33 mouse cellular contexts compared by ENCODE assay signal in genomic region chr8:85879624-85880023, GRCm38 (mm10). TPM values are rescaled to one million over a fixed set of nuclear protein-coding genes. Genes with fewer than 3 reads are reported as not detected.
DNase-seq lines count a peak whose midpoint lies in the region; ATAC-seq and TF ChIP-seq lines count a peak whose summit lies in the region.
"Had no signal": no experiment of that assay in that cellular context is flagged by ENCODE, and none has a peak within 500 bp of the region (broad histone marks: within the 10 kb centered on the region; RNA-seq: fewer than 3 reads in every experiment).

No protein-coding gene starts in this region.

- peak; percentile 51 for DNase-seq in liver
- no peak for DNase-seq in liver, postnatal 0 days
- DNase-seq in brain, embryonic 14.5 days (ENCODE audit: low read depth): peak; percentile 64
- no peak for DNase-seq in liver, embryonic 11.5 days (ENCODE audit: low spot score)
- no peak for DNase-seq in heart, postnatal 14 days
- no peak for DNase-seq in urinary bladder, adult 18-20 months (ENCODE audit: low spot score in 2 of 2)
- no peak for DNase-seq in adrenal gland, adult (ENCODE audit: inconsistent age in 2 of 2, low spot score in 1 of 2)
- DNase-seq: adrenal gland, postnatal 25 days; cerebellum, adult 18-20 months; cerebellum, postnatal 10 days; gastrocnemius, adult 2 months; gastrocnemius, postnatal 36 days; heart, adult 18-20 months; heart, postnatal 4 days; kidney, adult 9 months; kidney, postnatal 14 days; layer of hippocampus, adult 9-11 months; lung, adult 2 months; lung, postnatal 14 days; right cerebral cortex, postnatal 4 days; thymus, adult 18-20 months; thymus, postnatal 25 days had no signal

- TF ChIP-seq CTCF in liver, postnatal 0 days (IDR thresholded peaks at IDR 0.05; ENCODE audit: low read depth): no peak
- no peak for TF ChIP-seq CTCF in brain, embryonic 14.5 days (IDR thresholded peaks at IDR 0.05; ENCODE audit: borderline replicate concordance, extremely low read depth, insufficient read depth, insufficient read length)

- H3K4me1 ChIP-seq in liver, postnatal 0 days (ENCODE audit: insufficient read depth): no peaks in the 10 kb centered on the region
- H3K4me1 ChIP-seq in liver, embryonic 11.5 days (replicated peaks; ENCODE audit: control insufficient read depth, insufficient read depth, low read length): no peaks in the 10 kb centered on the region
- H3K4me1 ChIP-seq in liver, embryonic 16.5 days (ENCODE audit: control insufficient read depth, low read depth, low read length): no peaks in the 10 kb centered on the region
- H3K4me1 ChIP-seq: embryonic facial prominence, embryonic 13.5 days; limb, embryonic 13.5 days had no signal

- intact Hi-C loops in heart, postnatal 14 days (cut with DNase I): no loop called here

- TF ChIP-seq POLR2A in brain, embryonic 14.5 days (IDR thresholded peaks at IDR 0.05; ENCODE audit: borderline replicate concordance, extremely low read depth, insufficient read depth, insufficient read length, poor library complexity, severe bottlenecking): no peak

- ATAC-seq in liver, postnatal 0 days: no peak
- ATAC-seq in liver, embryonic 11.5 days (replicated peaks; ENCODE audit: low FRiP score): peak; percentile 94
- ATAC-seq in liver, embryonic 16.5 days (ENCODE audit: low read depth): peak; percentile 77
- ATAC-seq: forebrain, embryonic 16.5 days; intestine, postnatal 0 days; Patski had no signal

- no peaks in the 10 kb centered on the region for H3K27me3 ChIP-seq in liver, postnatal 0 days (ENCODE audit: insufficient read depth, low read length)
- H3K27me3 ChIP-seq in liver, embryonic 11.5 days (replicated peaks; ENCODE audit: control insufficient read depth, insufficient read depth, low read length): no peaks in the 10 kb centered on the region
- H3K27me3 ChIP-seq in liver, embryonic 16.5 days (ENCODE audit: control insufficient read depth, insufficient read depth, low read depth, low read length): no peaks in the 10 kb centered on the region
- H3K27me3 ChIP-seq: CH12.LX; embryonic facial prominence, embryonic 13.5 days; limb, embryonic 13.5 days; Patski had no signal

- no peak overlapping the region for H3K4me3 ChIP-seq in liver, postnatal 0 days (ENCODE audit: low read depth, low read length)
- H3K4me3 ChIP-seq in liver, embryonic 11.5 days (ENCODE audit: low read depth, low read length): no peak overlapping the region
- no peak overlapping the region for H3K4me3 ChIP-seq in liver, embryonic 16.5 days (ENCODE audit: low read depth, low read length)
- H3K4me3 ChIP-seq: embryonic facial prominence, embryonic 13.5 days; erythroblast, embryonic 14.5 days; gastrocnemius, adult 2 months; limb, embryonic 13.5 days had no signal

- no peak overlapping the region for H3K27ac ChIP-seq in liver, postnatal 0 days (ENCODE audit: low read depth)
- H3K27ac ChIP-seq in liver, embryonic 11.5 days (ENCODE audit: low read depth, low read length): no peak overlapping the region
- H3K27ac ChIP-seq in liver, embryonic 16.5 days (ENCODE audit: low read length): no peak overlapping the region
- H3K27ac ChIP-seq: embryonic facial prominence, embryonic 13.5 days; gastrocnemius, adult 2 months; hindbrain, embryonic 14.5 days; limb, embryonic 13.5 days; stomach, postnatal 0 days had no signal

- no peak overlapping the region for H3K4me2 ChIP-seq in liver, postnatal 0 days (ENCODE audit: low read depth, low read length)
- H3K4me2 ChIP-seq in liver, embryonic 11.5 days: no peak overlapping the region
- no peak overlapping the region for H3K4me2 ChIP-seq in liver, embryonic 16.5 days (ENCODE audit: low read depth, low read length)
- H3K4me2 ChIP-seq: embryonic facial prominence, embryonic 13.5 days; heart, embryonic 11.5 days; hindbrain, embryonic 14.5 days; limb, embryonic 13.5 days had no signal

- no peaks in the 10 kb centered on the region for H3K9me3 ChIP-seq in liver, postnatal 0 days (ENCODE audit: low read length)
- H3K9me3 ChIP-seq in liver, embryonic 11.5 days (ENCODE audit: control insufficient read depth, low read length): no peaks in the 10 kb centered on the region
- no peaks in the 10 kb centered on the region for H3K9me3 ChIP-seq in liver, embryonic 16.5 days (replicated peaks; ENCODE audit: control insufficient read depth, low read length)
- H3K9me3 ChIP-seq: embryonic facial prominence, embryonic 13.5 days; limb, embryonic 13.5 days had no signal

- WGBS in liver, postnatal 0 days (ENCODE audit: insufficient replicate concordance): 72% methylated on average over 7 of the region's 7 CpGs
- 74% methylated on average over 7 of the region's 7 CpGs for WGBS in liver, embryonic 11.5 days
- 52% methylated on average over 7 of the region's 7 CpGs for WGBS in liver, embryonic 16.5 days (ENCODE audit: insufficient replicate concordance)

- H3K36me3 ChIP-seq in liver, postnatal 0 days (replicated peaks; ENCODE audit: insufficient read depth, low read length): peaks cover 5% of the 10 kb centered on the region
- H3K36me3 ChIP-seq in liver, embryonic 11.5 days (ENCODE audit: control insufficient read depth, insufficient read depth, low read length): peaks cover 4% of the 10 kb centered on the region; the same call in 1 of the 2 replicates
- H3K36me3 ChIP-seq in liver, embryonic 16.5 days (ENCODE audit: control insufficient read depth, insufficient read depth): peaks cover 3% of the 10 kb centered on the region; the same call in 1 of the 2 replicates

- TF ChIP-seq EP300 in liver, postnatal 0 days (IDR thresholded peaks at IDR 0.05; ENCODE audit: low read depth): no peak

- H3K9ac ChIP-seq in liver, postnatal 0 days (replicated peaks): no peak overlapping the region
- H3K9ac ChIP-seq in liver, embryonic 11.5 days (ENCODE audit: low read depth, low read length): no peak overlapping the region
- H3K9ac ChIP-seq in liver, embryonic 16.5 days (ENCODE audit: low read depth, low read length): no peak overlapping the region
- H3K9ac ChIP-seq: embryonic facial prominence, embryonic 13.5 days; hindbrain, embryonic 14.5 days; limb, embryonic 13.5 days had no signal

RNA-seq across cellular contexts. Expression of gene Phkb, which starts 38.9 kb away (rescaled TPM):
- polyA plus RNA-seq in liver, postnatal 0 days (2015; fragmentation: Nextera tagmentation; extraction: Ambion mirVana): 10.4 and 10.8 TPM in 2 replicates
- 18.3 and 19.1 TPM in 2 replicates for polyA plus RNA-seq in brain, embryonic 14.5 days (2012; rRNA removed)
- 30.1 and 35.5 TPM in 2 replicates for polyA plus RNA-seq in liver, embryonic 11.5 days (2014; fragmentation: Nextera tagmentation; extraction: Ambion mirVana)
- 10.4 and 12.7 TPM in 2 replicates for polyA plus RNA-seq in liver, embryonic 16.5 days (2015; fragmentation: Nextera tagmentation; extraction: Ambion mirVana)
- 10 to 100 TPM; 54.9 to 56.1 TPM for total RNA-seq in heart, postnatal 14 days (2021)

RNA-seq across cellular contexts. Expression of gene Itfg1, which starts 38.9 kb away (rescaled TPM):
- 25.5 and 26.2 TPM in 2 replicates for polyA plus RNA-seq in liver, postnatal 0 days (2015; fragmentation: Nextera tagmentation; extraction: Ambion mirVana)
- polyA plus RNA-seq in brain, embryonic 14.5 days (2012; rRNA removed): 54.5 and 73.1 TPM in 2 replicates
- 42.4 and 47.4 TPM in 2 replicates for polyA plus RNA-seq in liver, embryonic 11.5 days (2014; fragmentation: Nextera tagmentation; extraction: Ambion mirVana)
- polyA plus RNA-seq in liver, embryonic 16.5 days (2015; fragmentation: Nextera tagmentation; extraction: Ambion mirVana): 22.2 and 22.3 TPM in 2 replicates
- total RNA-seq in heart, postnatal 14 days (2021): 10 to 100 TPM; 47.2 to 50.1 TPM

Comparison
In these comparisons a context has a peak if more than half of its experiments do, and no peak if none do; other contexts are left out.
1. DNase-seq: peak in liver (single experiment) and brain, embryonic 14.5 days (single experiment); none in liver, postnatal 0 days (single experiment), liver, embryonic 11.5 days (single experiment), heart, postnatal 14 days (0 of 2), urinary bladder, adult 18-20 months (0 of 2) and adrenal gland, adult (0 of 2).